17 mouse cellular contexts compared by ENCODE assay signal in the genomic region with DNA sequence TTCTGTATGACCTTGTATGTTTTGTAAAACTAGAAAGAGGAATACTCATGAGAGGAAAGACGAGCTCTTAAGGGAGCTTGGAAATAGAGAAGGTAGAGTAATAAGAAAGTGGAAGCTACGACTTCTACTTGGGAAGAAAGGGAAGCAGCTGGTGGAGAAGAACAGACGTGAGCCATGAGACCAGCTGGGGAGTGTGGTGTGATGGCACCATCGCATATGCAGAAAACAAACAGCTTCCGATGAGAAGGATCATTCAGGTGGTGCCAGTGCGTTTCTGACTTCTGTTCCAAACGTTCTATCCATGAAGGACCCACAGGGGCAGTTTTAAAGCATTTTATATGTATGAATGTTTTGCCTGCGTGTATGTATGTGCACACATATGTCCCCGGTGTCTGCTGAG. TPM values are rescaled to one million over a fixed set of nuclear protein-coding genes. Genes with fewer than 3 reads are reported as not detected.
"Had no signal": no experiment of that assay in that cellular context is flagged by ENCODE, and none has a peak within 500 bp of the region (broad histone marks: within the 10 kb centered on the region; RNA-seq: fewer than 3 reads in every experiment).

No protein-coding gene starts in this region.

- ATAC-seq: intestine, embryonic 15.5 days had no signal

- DNase-seq: kidney, adult 11 months; kidney, adult 8-10 months; kidney, postnatal 10 days; kidney, postnatal 36 days; liver; liver, embryonic 13.5 days; lung, adult 2 months; lung, postnatal 14 days; lung, postnatal 4 days; midbrain, embryonic 14.5 days; retina, postnatal 1 day; thymus, adult 2 months; thymus, postnatal 14 days; thymus, postnatal 4 days had no signal

RNA-seq across cellular contexts. Expression of a gene that starts 13.5 kb away (rescaled TPM):
- total RNA-seq: megakaryocyte progenitor cell, adult 5-6 weeks; megakaryocyte-erythroid progenitor cell, adult 5-6 weeks had no signal
